Mouse (Mus musculus) adrenal gland, adult 18-20 months (tissue): ENCODE measurements around the gene Ubxn10. TPM values are rescaled to one million over a fixed set of nuclear protein-coding genes. Genes with fewer than 3 reads are reported as not detected.

Source experiments
- DNase-seq, 2 experiments: peaks; one replicate each; pipeline ENCODE4 v3.0.0; 2021 to 2022; ENCODE audit warnings: low spot score in 2 of 2
- total RNA-seq, 2 experiments: library from RNA; stranded (reverse); gene quantifications; 1 replicate in 1 of 2; 2 replicates in 1 of 2; pipeline ENCODE4 v1.2.3; 2021

The Ubxn10 gene
- total RNA-seq, 2 experiments from 2014 or later: 0.70 to 0.99 TPM

DNA sequence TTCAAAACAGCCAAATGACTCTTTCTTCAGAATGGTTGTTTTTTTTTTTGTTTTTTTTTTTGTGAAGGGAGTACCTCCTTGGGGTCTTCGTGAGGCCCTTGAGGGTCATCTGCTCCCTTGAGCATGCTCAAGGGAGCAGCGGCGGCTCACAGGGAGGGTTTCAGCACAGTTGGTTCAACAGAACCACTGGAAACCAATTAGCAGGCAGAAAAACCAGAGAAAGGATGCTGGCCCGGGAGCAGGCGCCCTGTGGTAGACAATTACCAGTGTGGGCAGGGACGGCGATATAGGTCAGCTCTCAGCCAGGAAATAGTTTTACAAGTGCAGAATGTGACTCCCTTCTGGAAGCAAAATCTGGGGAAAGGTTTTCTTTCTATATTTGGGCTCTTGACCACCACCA is 33.4 kb downstream of the Ubxn10 start:
- DNase-seq: no peak

DNA sequence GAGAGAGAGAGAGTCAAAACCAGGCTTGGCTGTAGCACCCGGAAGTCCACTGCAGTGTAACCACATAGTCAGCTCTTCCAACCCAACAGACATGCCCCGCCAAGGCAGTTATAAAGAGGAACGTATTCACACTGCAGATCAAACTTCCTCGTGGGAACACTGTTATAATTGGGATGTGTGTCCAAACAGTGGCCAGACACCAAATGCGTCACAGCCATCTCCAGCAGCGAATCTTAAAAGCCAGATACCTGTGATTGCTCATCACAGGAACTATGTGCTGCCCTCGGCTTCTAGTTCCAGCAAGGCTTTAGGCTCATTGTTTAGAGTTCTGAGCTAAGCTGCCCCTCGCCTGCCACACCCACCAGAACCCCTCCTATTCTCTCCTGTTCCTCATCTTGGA is 34.4 kb downstream of the Ubxn10 start:
- DNase-seq: no peak

GRCm38 (mm10) chr4:138702031-138702430 is 34.9 kb downstream of the Ubxn10 start:
- no peak for DNase-seq

- DNase-seq: no peak
Observed at GRCm38 (mm10) chr4:138701111-138701510, 35.9 kb downstream of the Ubxn10 start.

DNA sequence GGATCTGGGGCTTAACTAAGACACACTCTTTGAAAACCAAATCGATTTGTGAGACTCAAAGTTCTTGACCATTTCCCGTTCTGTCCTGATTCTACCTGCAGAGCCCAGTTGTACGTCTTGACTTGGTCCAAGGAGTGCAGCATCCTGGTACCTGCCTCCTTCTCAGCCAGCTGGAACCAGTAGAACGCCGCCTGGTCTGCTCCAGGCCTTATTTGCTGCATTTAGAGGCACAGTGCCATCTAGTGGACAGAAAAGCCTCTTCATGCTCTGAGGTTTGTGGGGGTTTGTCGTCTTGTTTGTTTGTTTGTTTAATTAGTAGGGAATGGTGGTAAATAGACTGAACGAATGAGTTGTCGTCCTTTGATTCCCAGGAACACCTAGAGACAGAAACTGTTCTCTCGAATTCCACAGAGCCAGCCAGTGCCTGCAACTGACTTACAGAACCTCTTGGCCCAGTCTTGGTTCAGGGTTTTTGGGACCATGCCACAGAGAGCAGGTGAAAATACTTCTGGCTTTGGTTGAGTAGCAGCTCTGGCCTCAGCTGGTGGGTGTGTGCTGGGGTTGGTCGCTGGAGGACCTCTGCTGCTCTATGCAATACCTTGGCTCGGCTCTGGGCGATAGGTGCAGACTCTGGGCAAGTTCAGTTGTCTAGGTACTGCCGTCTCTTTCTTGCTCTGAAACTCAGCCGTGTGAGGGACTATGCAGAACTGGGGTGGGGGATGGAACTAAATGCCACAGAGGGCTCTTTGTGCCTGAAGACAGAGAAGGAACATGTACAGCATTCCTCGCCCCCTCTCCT is 36.6 kb downstream of the Ubxn10 start:
- peak in 1 of 2 experiments; percentile 42 for DNase-seq

DNA sequence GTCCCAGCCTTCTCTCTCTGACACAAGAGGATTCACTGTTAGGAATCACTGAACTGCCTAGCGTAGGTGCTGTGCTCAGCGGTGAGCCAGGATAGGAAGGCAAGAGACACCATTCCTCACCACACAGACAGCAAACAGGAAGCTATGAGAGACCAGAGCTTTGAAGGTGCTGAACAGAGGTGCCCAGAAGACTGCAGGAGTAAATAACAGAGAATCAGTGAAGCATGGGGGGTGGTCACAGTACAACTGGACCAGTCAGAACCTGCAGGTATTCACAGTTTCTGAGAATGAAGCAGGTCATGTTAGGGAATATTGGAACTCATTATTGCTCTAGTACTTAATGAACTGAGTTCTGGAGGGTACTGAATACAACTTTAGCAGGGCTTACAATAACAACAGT is 38.7 kb downstream of the Ubxn10 start:
- no peak for DNase-seq

DNA sequence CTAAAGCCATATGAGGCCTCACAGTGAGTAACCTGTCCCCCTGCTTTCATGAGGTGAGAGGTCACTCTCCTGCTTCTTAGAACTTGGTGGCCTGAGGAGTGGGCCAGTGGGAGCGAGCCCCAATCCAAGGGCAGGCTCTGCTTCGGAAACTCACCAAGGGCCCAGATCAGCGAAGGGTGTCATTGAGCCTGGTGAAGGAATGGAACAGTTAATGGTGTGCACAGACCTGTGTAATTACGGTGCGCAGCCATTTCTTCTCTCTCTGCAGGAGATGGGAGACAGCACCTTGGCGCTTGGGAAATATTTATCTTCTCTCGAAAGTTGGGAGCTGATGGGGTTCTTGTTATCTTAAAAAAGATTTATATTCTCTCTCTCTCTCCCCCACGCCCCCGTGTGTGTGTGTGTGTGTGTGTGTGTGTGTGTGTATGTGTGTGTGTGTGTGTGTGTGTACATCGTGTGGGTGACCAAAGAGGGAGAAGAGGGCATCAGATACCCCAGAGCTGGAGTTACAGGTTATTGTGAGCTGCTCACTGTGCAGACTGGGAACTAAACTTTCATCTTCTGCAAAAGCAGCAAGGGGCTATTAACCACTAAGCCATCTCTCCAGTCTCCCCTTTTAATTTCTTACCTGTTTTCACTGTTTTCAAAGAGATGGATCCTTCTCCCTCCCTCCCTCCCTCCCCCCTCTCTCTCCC is 39.7 kb downstream of the Ubxn10 start:
- no peak for DNase-seq

DNA sequence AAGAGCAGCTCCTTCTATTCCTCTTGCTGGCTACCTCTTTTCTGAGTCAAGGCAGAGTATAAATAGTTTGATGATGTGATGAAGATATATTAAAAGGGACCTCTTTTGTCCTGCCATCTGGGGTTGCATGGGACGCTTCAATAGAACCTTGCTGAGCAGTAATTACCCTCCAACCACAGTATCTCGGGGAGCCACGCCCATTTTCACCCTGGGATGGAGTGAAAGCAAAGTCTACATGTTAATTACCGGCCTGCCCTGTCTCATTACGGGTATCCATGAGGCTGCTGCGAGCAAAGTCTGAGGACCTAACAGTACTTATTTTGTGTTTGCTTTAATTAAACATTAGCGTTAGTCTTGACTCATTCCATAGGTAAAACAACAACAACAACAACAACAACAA is 40.2 kb downstream of the Ubxn10 start:
- no peak for DNase-seq

DNA sequence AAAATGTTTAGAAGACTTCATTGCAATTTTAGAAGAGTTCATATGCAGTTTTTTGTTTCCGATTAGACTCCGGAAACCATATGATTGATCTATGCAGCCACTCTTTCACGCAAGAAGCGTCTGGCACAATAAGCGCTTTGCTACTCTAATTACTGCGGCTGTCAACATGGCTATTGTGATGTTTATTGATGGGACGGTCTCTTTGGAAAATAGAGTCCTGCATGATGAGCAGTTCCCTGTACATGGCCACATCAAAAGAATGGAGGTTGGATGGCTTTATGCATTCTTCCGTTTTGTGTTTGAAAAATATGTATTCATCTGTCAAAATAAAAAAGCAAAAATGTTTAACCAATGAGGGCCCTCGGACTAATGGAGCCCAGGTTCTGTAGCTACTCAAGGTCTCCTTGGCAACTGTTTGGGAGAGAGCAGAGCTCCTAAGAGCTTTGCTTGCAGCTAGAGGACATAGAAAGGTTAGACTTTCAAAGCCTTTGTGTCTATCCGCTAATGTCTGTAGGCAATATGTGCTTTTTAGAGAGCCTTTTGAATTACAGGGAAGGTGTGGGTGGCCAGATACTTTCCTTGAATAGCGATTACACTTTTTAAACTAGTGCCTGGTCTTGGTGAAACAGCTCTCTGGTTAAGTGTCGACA is 43.8 kb downstream of the Ubxn10 start:
- DNase-seq: no peak

GRCm38 (mm10) chr4:138691443-138692181 is 45.4 kb downstream of the Ubxn10 start:
- DNase-seq: no peak

GRCm38 (mm10) chr4:138690561-138690960 is 46.4 kb downstream of the Ubxn10 start:
- no peak for DNase-seq

- no peak for DNase-seq
Observed at GRCm38 (mm10) chr4:138689094-138689512, 47.9 kb downstream of the Ubxn10 start.

GRCm38 (mm10) chr4:138685813-138686212 is 51.2 kb downstream of the Ubxn10 start:
- no peak for DNase-seq

DNA sequence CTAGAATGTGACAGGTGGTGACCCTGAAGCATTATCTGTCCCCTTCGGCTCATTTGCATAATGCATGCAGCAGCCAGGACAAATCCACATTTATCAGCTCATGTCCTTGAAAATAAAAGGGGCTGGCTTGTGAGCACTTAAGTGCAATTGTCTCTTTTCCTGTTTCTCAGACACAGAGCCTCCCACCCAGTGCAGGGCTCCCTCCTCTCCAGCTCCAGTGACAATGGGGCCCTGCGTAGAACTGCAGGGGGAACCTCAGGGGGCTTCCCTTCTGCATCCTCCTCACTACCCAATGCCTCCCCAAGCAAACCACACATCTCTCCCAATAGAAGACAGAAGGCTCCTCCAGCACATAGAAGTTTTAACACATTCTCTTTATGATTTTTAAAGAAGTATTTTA is 54.2 kb downstream of the Ubxn10 start:
- no peak for DNase-seq

DNA sequence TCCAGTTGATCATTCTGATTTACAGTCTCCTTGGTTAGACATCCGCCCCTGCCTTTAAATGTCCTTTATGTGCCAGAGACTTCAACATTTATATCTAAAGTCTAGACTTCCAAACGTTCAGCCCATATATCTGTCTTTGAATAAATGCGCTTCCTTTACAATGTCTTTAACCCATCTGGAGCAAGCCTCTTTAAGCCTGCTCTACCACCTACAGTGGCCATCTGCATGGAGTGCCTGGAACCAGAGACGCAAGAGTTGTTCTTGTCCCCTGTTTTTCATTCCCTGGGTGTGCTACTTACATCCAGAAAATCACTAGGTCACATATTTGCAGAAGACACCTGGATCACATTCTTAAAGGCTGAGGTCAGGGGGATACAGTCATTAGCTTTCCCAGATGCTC is 56.8 kb downstream of the Ubxn10 start:
- DNase-seq: no peak

- no peak for DNase-seq
Observed at GRCm38 (mm10) chr4:138677579-138677978, 59.4 kb downstream of the Ubxn10 start.

DNA sequence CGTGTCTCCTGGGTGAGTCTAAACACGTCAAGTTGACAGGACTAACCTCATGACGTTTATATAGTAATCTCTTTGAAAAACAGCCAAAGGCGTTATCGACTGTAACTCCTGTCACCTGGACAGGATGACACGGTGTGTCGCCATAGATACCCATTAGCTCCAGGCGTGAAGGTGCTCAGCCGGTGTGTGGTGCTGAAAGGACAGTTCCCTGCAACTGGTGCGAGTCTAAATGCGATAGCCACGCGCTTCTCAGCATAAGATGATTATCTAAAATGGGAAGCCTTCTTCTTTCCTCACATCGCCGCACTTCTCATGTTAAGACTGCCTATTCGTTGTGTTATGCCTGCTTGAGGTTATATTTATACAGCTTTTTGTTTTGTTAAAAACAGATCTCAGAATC is 60.5 kb downstream of the Ubxn10 start:
- DNase-seq: peak in 1 of 2 experiments; percentile 14

- DNase-seq: no peak
Observed at GRCm38 (mm10) chr4:138672160-138672559, 64.8 kb downstream of the Ubxn10 start.

GRCm38 (mm10) chr4:138670093-138670889 is 66.7 kb downstream of the Ubxn10 start:
- no peak for DNase-seq

DNA sequence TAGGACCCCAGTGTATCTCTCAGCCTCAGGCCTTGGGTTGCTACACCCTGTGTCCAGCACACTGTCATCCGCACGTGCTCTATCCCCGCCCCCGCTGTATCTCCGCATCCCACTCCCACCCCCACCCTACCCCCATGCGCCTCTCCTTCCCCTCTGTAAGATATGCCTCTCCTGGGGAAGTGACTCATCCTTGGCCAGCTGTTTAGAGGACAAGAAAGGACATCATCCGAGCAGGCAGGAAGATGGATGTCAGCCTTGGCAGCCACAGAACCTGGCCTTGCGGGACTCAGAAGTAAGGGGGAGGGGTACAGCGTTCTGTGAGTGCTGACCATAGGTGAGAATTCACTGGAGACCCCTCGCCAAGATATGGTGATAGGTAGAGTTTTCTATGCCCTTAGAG is 70.4 kb downstream of the Ubxn10 start:
- peak in 1 of 2 experiments; percentile 4 for DNase-seq
